Mouse (Mus musculus): ENCODE data around the gene Rccd1.

DNA sequence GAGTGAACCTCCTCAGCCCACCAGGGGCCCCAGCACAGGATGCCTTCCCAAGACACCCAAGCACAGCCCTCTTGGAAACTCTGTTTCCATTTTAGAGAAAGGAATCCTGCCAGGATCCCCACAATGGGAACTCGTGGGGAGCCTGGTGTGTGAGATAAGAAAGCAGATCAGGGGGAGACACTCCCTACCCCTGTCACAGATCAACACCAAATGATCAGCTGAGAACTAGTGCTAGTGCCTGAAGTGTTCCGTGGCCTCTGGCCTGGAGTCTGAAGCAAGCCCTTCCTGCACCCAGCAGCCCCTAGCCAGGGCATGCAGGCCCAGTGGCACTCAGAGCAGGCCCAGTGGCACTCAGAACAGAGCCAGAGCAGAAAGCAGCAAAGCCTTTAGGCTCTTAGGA lies 26.6 kb upstream of the Rccd1 start:
- TF ChIP-seq CTCF (conservative IDR thresholded peaks at IDR 0.05; ENCODE audit: low read length), result no peak
- TF ChIP-seq POU5F1 (IDR thresholded peaks at IDR 0.05; ENCODE audit: borderline replicate concordance, low read length), result no peak
- TF ChIP-seq NANOG (IDR thresholded peaks at IDR 0.05; ENCODE audit: borderline replicate concordance, low read length), result no peak

All from E14TG2a.4 (cell line).